Mouse (Mus musculus) stomach, embryonic 16.5 days (tissue): ENCODE data around the gene Spock1. TPM values are rescaled to one million over a fixed set of nuclear protein-coding genes. Genes with fewer than 3 reads are reported as not detected.
A peak's percentile ranks its signal among the peaks of the same experiment; 100 is the strongest.

Experiments used
- ATAC-seq: fragments of 200-750 bp; cut with Nextera tagmentation; 2 replicates; pipeline ENCODE4 v1.8.0; 2017; ENCODE audit warnings: moderate number of reproducible peaks, moderate TSS enrichment; ENCODE audit not compliant: insufficient read depth, low FRiP score
- H3K27ac ChIP-seq: fragments of 300-500 bp; sonication (generic); 2 replicates; pipeline ENCODE4 v1.5.1; 2014; ENCODE audit warnings: low read length
- H3K27me3 ChIP-seq: fragments of 300-500 bp; sonication (generic); 2 replicates; pipeline ENCODE4 v1.6.1; 2014; ENCODE audit warnings: low read length, control low read depth, mixed read lengths; ENCODE audit not compliant: control insufficient read depth, insufficient read depth
- H3K36me3 ChIP-seq: fragments of 300-500 bp; sonication (generic); 2 replicates; pipeline ENCODE4 v1.6.1; 2014; ENCODE audit warnings: low read length; ENCODE audit not compliant: control insufficient read depth, insufficient read depth
- H3K4me1 ChIP-seq: fragments of 300-500 bp; sonication (generic); 2 replicates; pipeline ENCODE4 v1.6.1; 2014; ENCODE audit warnings: low read length, control low read depth, mixed read lengths; ENCODE audit not compliant: control insufficient read depth, insufficient read depth
- H3K4me2 ChIP-seq: fragments of 300-500 bp; sonication (generic); 2 replicates; pipeline ENCODE4 v1.6.1; 2014; ENCODE audit warnings: low read depth, low read length, mixed read lengths
- H3K4me3 ChIP-seq: fragments of 300-500 bp; sonication (generic); replicated peaks from 2 replicates; pipeline ENCODE4 v1.5.1; 2014; ENCODE audit warnings: mild to moderate bottlenecking, low read length
- H3K9ac ChIP-seq: fragments of 300-500 bp; sonication (generic); 2 replicates; pipeline ENCODE4 v1.6.1; 2014; ENCODE audit warnings: low read length
- H3K9me3 ChIP-seq: fragments of 300-500 bp; sonication (generic); replicated peaks from 2 replicates; pipeline ENCODE4 v1.6.1; 2016; ENCODE audit warnings: low read length, control low read depth; ENCODE audit not compliant: control insufficient read depth
- WGBS: fragments of 180-500 bp; shearing (Covaris S2); extraction: QIAGEN DNeasy Blood & Tissue Kit; methylation state at CpG from one replicate; pipeline ENCODE4 v1.1.7; 2014; 5-methylcytosine and 5-hydroxymethylcytosine counted together
- polyA plus RNA-seq: library from polyadenylated mRNA; unstranded; fragments of >200 nt; fragmentation: Nextera tagmentation; extraction: Ambion mirVana; gene quantifications from 2 replicates; pipeline ENCODE4 v1.2.1, GENCODE M21; 2015

The Spock1 gene
- polyA plus RNA-seq, 1 experiment from 2014 or later: 2.8 TPM

- WGBS: 52% methylated on average over 6 of the region's 6 CpGs
- H3K36me3 ChIP-seq: no peaks in the 10 kb centered on the region
- no peaks in the 10 kb centered on the region for H3K27me3 ChIP-seq
- H3K4me1 ChIP-seq: no peaks in the 10 kb centered on the region
- H3K9me3 ChIP-seq: no peaks in the 10 kb centered on the region
- H3K9ac ChIP-seq: no peak overlapping the region
- ATAC-seq: no peak; the same call in 1 of the 2 replicates
- H3K27ac ChIP-seq: peak overlapping the region; percentile 14; the same call in 1 of the 2 replicates
- H3K4me3 ChIP-seq: no peak overlapping the region
- no peak overlapping the region for H3K4me2 ChIP-seq
Observed at GRCm38 (mm10) chr13:57741186-57741585, 166.9 kb downstream of the Spock1 start.

DNA sequence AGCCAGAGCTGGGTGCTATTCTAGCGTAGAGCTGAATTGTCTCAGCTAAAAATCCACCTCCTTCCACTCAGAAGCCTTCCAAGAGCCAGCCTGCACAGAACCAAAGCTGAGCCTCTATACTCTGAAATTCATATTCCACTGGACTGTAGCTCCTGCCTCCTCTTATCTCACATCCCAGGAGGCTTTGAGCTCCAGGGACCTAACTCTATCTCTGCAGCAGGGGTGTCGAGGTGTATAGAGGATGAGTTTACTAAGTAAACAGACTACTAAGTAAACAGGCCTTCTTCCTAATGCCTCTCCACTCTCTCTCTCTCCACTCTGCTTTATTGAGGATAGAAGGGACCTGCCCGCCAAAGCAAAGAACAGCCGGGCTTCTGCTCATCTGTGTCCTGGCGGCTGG is 167.7 kb downstream of the Spock1 start:
- no peak overlapping the region for H3K4me2 ChIP-seq
- peak overlapping the region; percentile 14; the same call in 1 of the 2 replicates for H3K27ac ChIP-seq
- H3K27me3 ChIP-seq: no peaks in the 10 kb centered on the region
- H3K36me3 ChIP-seq: no peaks in the 10 kb centered on the region
- H3K4me1 ChIP-seq: no peaks in the 10 kb centered on the region
- no peak for ATAC-seq
- H3K9ac ChIP-seq: no peak overlapping the region
- no peak overlapping the region for H3K4me3 ChIP-seq
- WGBS: 43% methylated on average over 5 of the region's 5 CpGs
- H3K9me3 ChIP-seq: no peaks in the 10 kb centered on the region

- H3K4me1 ChIP-seq: no peaks in the 10 kb centered on the region
- no peaks in the 10 kb centered on the region for H3K27me3 ChIP-seq
- H3K27ac ChIP-seq: no peak overlapping the region
- no peak overlapping the region for H3K9ac ChIP-seq
- no peak overlapping the region for H3K4me2 ChIP-seq
- ATAC-seq: no peak
- H3K36me3 ChIP-seq: no peaks in the 10 kb centered on the region
- no peaks in the 10 kb centered on the region for H3K9me3 ChIP-seq
- no peak overlapping the region for H3K4me3 ChIP-seq
- WGBS: 44% methylated on average over 7 of the region's 7 CpGs
Observed at GRCm38 (mm10) chr13:57736060-57736459, 172.1 kb downstream of the Spock1 start.

DNA sequence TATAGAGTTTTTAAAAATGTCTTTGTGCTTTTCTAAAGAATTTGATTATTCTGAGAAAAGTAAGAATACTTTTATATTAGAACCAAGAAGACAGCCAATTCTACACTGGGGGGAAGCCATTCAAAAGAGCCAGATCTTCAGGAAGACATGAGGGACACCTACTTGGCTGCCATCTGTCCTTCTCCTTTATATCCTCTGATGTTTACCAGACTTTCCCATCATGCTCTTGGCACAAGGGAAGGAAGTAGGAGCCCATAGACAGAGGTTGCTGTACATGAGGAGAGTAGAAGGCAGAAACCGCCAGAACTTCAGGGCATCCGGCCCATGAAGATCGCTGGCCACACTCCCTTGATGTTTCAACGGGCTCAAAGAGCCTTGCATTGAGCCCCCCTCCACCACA is 173.6 kb downstream of the Spock1 start:
- Histone ChIP-seq H3K27ac (no peak overlapping the region), H3K4me3 (no peak overlapping the region), H3K27me3 (no peaks in the 10 kb centered on the region), H3K9me3 (no peaks in the 10 kb centered on the region), H3K9ac (no peak overlapping the region), H3K4me2 (no peak overlapping the region), H3K4me1 (no peaks in the 10 kb centered on the region), H3K36me3 (no peaks in the 10 kb centered on the region)
- WGBS: 92% methylated on average over 4 of the region's 4 CpGs
- ATAC-seq: no peak

- H3K27me3 ChIP-seq: no peaks in the 10 kb centered on the region
- no peak overlapping the region for H3K27ac ChIP-seq
- H3K4me2 ChIP-seq: no peak overlapping the region
- H3K9ac ChIP-seq: no peak overlapping the region
- 93% methylated on average over 1 of the region's 1 CpGs for WGBS
- H3K36me3 ChIP-seq: no peaks in the 10 kb centered on the region
- ATAC-seq: no peak
- no peaks in the 10 kb centered on the region for H3K4me1 ChIP-seq
- H3K4me3 ChIP-seq: no peak overlapping the region
- H3K9me3 ChIP-seq: no peaks in the 10 kb centered on the region
Observed at GRCm38 (mm10) chr13:57733521-57733920, 174.6 kb downstream of the Spock1 start.

GRCm38 (mm10) chr13:57732251-57732650 is 175.9 kb downstream of the Spock1 start:
- WGBS: 46% methylated on average over 2 of the region's 2 CpGs
- Histone ChIP-seq H3K4me3 (no peak overlapping the region), H3K9ac (no peak overlapping the region), H3K4me1 (no peaks in the 10 kb centered on the region), H3K27me3 (no peaks in the 10 kb centered on the region), H3K36me3 (no peaks in the 10 kb centered on the region), H3K27ac (no peak overlapping the region), H3K4me2 (no peak overlapping the region), H3K9me3 (no peaks in the 10 kb centered on the region)
- ATAC-seq: no peak

GRCm38 (mm10) chr13:57727716-57728115 is 180.4 kb downstream of the Spock1 start:
- no peak for ATAC-seq
- no peak overlapping the region for H3K4me2 ChIP-seq
- H3K36me3 ChIP-seq: no peaks in the 10 kb centered on the region
- H3K4me1 ChIP-seq: no peaks in the 10 kb centered on the region
- no peak overlapping the region for H3K27ac ChIP-seq
- no peak overlapping the region for H3K9ac ChIP-seq
- 94% methylated on average over 11 of the region's 11 CpGs for WGBS
- H3K27me3 ChIP-seq: no peaks in the 10 kb centered on the region
- no peak overlapping the region for H3K4me3 ChIP-seq
- H3K9me3 ChIP-seq: no peaks in the 10 kb centered on the region

DNA sequence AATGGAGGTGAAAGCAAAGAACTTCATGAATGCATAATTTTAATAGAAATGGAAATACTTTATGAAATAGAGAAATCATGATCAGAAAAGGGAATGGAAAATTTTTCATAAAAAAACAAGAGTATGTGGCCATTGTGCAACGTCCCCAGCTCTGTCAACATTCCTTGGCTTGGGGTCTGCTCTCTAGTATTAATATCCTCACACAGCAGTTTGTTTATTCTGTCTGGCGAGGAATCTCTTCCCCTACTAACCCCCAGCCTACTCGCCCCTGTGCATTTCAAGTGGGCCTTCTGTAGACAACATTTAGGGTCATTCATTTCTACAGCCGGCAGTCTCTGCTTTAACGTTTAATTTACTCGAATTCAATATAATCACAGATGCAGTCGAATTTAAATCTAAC is 181.5 kb downstream of the Spock1 start:
- H3K36me3 ChIP-seq: no peaks in the 10 kb centered on the region
- no peak for ATAC-seq
- no peak overlapping the region for H3K4me2 ChIP-seq
- H3K9ac ChIP-seq: no peak overlapping the region
- H3K4me1 ChIP-seq: no peaks in the 10 kb centered on the region
- H3K4me3 ChIP-seq: no peak overlapping the region
- no peaks in the 10 kb centered on the region for H3K27me3 ChIP-seq
- H3K9me3 ChIP-seq: no peaks in the 10 kb centered on the region
- no peak overlapping the region for H3K27ac ChIP-seq
- 69% methylated on average over 7 of the region's 7 CpGs for WGBS

GRCm38 (mm10) chr13:57722329-57722936 is 185.7 kb downstream of the Spock1 start:
- no peak overlapping the region for H3K4me2 ChIP-seq
- no peaks in the 10 kb centered on the region for H3K9me3 ChIP-seq
- no peaks in the 10 kb centered on the region for H3K4me1 ChIP-seq
- 50% methylated on average over 17 of the region's 17 CpGs for WGBS
- H3K36me3 ChIP-seq: no peaks in the 10 kb centered on the region
- no peak overlapping the region for H3K27ac ChIP-seq
- no peak overlapping the region for H3K4me3 ChIP-seq
- H3K9ac ChIP-seq: no peak overlapping the region
- H3K27me3 ChIP-seq: no peaks in the 10 kb centered on the region
- no peak for ATAC-seq
